Mouse (Mus musculus): Measurements from ENCODE around the gene Rcbtb2. TPM values are rescaled to one million over a fixed set of nuclear protein-coding genes. Genes with fewer than 3 reads are reported as not detected.
"Not testable (repeated sequence)": the region's sequence is repeated elsewhere in the genome, so short reads cannot be mapped to it uniquely, and the experiment has no call there.

Gene Rcbtb2
- polyA plus RNA-seq, 1 experiment from 2014 or later, result 44.0 TPM

DNA sequence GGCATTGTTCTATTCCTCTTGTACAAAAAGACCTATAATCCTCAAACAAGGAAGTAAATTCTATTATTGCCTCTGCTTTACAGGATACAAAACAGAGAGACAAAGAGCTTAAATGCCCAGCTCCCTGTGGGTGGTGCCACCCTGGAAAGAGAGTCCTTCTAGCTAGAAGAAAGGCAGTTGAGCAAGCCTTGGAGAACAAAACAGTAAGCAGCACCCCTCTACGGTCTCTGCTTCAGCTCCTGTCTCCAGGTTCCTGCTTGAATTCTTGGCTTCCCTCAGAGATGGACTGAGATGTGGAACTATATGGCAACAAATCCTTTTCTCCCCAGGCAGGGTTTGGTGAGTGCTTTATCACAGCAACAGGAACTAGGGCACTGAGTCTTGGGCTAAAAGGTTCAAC is 11.7 kb upstream of the Rcbtb2 start:
- no peak overlapping the region for H3K9ac ChIP-seq (ENCODE audit: low read length)
- WGBS, result 70% methylated on average over 1 of the region's 1 CpGs
- ATAC-seq (ENCODE audit: low FRiP score, low TSS enrichment) (no peak), DNase-seq (ENCODE audit: low spot score) (no peak)
- no peak overlapping the region for H3K4me2 ChIP-seq (replicated peaks; ENCODE audit: low read depth)
- H3K4me1 ChIP-seq (replicated peaks; ENCODE audit: control insufficient read depth, insufficient read depth), result no peaks in the 10 kb centered on the region
- peak overlapping the region; percentile 61 for H3K27ac ChIP-seq (replicated peaks)
- H3K36me3 ChIP-seq (ENCODE audit: control insufficient read depth, insufficient read depth, low read length), result no peaks in the 10 kb centered on the region
- no peak for TF ChIP-seq EP300 (optimal IDR thresholded peaks at IDR 0.05)
- no peak for TF ChIP-seq CTCF (IDR thresholded peaks at IDR 0.05; ENCODE audit: low read depth)
- H3K9me3 ChIP-seq (ENCODE audit: control insufficient read depth, low read length), result no peaks in the 10 kb centered on the region
- no peak overlapping the region for H3K4me3 ChIP-seq (ENCODE audit: low read depth, low read length)
- H3K27me3 ChIP-seq (ENCODE audit: control insufficient read depth, insufficient read depth, low read length), result no peaks in the 10 kb centered on the region

DNA sequence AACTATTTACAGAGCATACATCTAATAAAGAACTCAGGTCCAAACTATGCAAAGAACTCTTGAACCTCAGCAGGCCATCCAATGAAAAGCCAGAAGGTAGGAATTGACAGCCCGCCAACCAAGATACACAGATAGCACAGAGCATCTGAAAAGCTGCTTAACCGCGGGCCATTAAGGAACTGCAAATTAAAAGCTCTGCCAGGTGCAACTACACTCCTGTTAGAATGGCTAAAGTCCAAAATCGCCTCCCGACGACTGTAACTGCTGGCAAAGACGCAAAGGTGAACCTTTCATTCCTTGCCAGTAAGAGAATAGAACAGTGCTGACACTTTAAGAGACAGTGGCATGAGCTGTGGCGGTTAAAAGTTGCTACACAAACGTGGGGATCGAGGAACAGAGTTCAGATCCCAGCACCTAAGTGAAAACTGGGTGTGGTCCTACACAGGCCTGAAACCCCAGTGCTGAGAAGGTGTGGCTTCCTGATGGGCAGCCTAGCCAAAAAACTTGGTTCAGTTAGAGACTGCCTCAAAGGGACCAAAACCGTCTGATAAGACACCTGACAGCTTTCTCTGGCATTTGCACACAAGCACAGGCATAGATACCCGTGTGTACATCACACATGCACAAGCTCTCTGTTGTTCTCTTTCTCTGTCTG is 10.5 kb upstream of the Rcbtb2 start:
- no peak for ATAC-seq (ENCODE audit: low FRiP score, low TSS enrichment)
- TF ChIP-seq CTCF (IDR thresholded peaks at IDR 0.05; ENCODE audit: low read depth), result no peak

DNA sequence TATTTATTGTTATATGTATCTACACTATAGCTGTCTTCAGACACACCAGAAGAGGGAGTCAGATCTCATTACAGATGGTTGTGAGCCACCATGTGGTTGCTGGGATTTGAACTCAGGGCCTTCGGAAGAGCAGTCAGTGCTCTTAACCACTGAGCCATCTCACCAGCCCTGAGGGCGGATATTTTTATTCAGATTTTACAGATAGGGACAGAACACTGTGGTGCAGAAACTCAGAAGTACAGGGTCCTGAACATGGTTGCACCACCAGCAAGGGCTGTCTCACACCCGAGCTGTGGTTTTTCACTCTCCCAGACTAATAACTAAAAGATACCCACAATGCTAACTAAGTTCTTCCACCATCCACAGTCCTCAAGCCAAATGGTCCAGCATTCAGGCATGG is 7.9 kb upstream of the Rcbtb2 start:
- H3K4me2 ChIP-seq (replicated peaks; ENCODE audit: low read depth); H3K27ac ChIP-seq (replicated peaks); H3K9ac ChIP-seq (ENCODE audit: low read length); H3K36me3 ChIP-seq (ENCODE audit: control insufficient read depth, insufficient read depth, low read length); ATAC-seq (ENCODE audit: low FRiP score, low TSS enrichment); H3K4me3 ChIP-seq (ENCODE audit: low read depth, low read length); H3K27me3 ChIP-seq (ENCODE audit: control insufficient read depth, insufficient read depth, low read length); DNase-seq (ENCODE audit: low spot score); H3K4me1 ChIP-seq (replicated peaks; ENCODE audit: control insufficient read depth, insufficient read depth); H3K9me3 ChIP-seq (ENCODE audit: control insufficient read depth, low read length): not testable (repeated sequence)
- WGBS, result 94% methylated on average over 3 of the region's 3 CpGs

More for the DNA sequence above, 10.5 kb upstream of the Rcbtb2 start:
- WGBS, result 48% methylated on average over 12 of the region's 12 CpGs
- no peak overlapping the region for H3K4me2 ChIP-seq (replicated peaks; ENCODE audit: low read depth)
- H3K27ac ChIP-seq (replicated peaks), result no peak overlapping the region
- H3K36me3 ChIP-seq (ENCODE audit: control insufficient read depth, insufficient read depth, low read length), result no peaks in the 10 kb centered on the region
- H3K27me3 ChIP-seq (ENCODE audit: control insufficient read depth, insufficient read depth, low read length), result no peaks in the 10 kb centered on the region
- no peaks in the 10 kb centered on the region for H3K4me1 ChIP-seq (replicated peaks; ENCODE audit: control insufficient read depth, insufficient read depth)
- H3K9me3 ChIP-seq (ENCODE audit: control insufficient read depth, low read length), result no peaks in the 10 kb centered on the region
- H3K9ac ChIP-seq (ENCODE audit: low read length), result no peak overlapping the region
- DNase-seq (ENCODE audit: low spot score), result no peak
- no peak overlapping the region for H3K4me3 ChIP-seq (ENCODE audit: low read depth, low read length)

DNA sequence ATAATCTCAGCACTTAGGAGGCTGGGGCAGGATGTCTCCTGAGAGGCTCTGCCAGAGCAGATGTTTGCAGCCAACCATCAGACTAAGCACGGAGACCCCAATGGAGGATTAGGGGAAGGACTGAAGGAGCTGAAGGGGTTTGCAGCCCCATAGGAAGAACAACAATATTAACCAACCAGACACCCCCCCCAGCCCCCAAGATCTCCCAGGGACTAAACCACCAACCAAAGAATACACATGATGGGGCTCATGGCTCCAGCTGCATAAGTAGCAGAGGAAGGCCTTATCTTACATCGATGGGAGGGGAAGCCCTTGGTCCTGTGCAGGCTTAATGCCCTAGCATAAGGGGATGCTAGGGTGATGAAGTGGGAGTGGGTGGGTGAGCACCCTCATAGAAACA is 6.5 kb upstream of the Rcbtb2 start:
- no peak for ATAC-seq (ENCODE audit: low FRiP score, low TSS enrichment)
- WGBS, result 82% methylated on average over 2 of the region's 2 CpGs
- DNase-seq (ENCODE audit: low spot score), result no peak
- H3K9ac ChIP-seq (ENCODE audit: low read length), result no peak overlapping the region
- no peak overlapping the region for H3K4me2 ChIP-seq (replicated peaks; ENCODE audit: low read depth)
- no peaks in the 10 kb centered on the region for H3K9me3 ChIP-seq (ENCODE audit: control insufficient read depth, low read length)
- no peak for TF ChIP-seq EP300 (optimal IDR thresholded peaks at IDR 0.05)
- no peak for TF ChIP-seq CTCF (IDR thresholded peaks at IDR 0.05; ENCODE audit: low read depth)
- no peaks in the 10 kb centered on the region for H3K27me3 ChIP-seq (ENCODE audit: control insufficient read depth, insufficient read depth, low read length)
- no peak overlapping the region for H3K27ac ChIP-seq (replicated peaks)
- H3K4me1 ChIP-seq (replicated peaks; ENCODE audit: control insufficient read depth, insufficient read depth), result 0 out of 2 replicates have a peak, but pooled peaks cover 2% of the 10 kb centered on the region
- H3K36me3 ChIP-seq (ENCODE audit: control insufficient read depth, insufficient read depth, low read length), result no peaks in the 10 kb centered on the region
- H3K4me3 ChIP-seq (ENCODE audit: low read depth, low read length), result no peak overlapping the region

DNA sequence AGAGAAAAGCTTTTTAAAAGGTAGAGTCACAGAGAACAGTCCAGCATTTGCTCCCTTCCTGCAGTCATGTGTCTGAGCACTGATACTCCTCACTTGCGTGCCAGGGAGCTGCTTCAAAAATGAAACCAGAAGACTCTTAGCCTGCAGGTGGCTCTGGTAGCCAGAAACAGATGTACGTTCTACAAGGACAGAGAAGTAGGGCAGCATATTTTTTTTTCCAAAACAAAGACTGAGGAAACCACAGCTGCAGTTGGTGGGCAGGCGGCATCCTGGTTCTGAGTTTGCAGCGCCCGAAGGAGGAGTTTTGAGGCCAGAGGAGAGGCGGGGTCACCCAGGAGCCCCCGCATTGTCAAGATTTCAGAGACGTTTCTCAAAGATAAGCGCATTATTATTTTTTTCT is 5.9 kb upstream of the Rcbtb2 start:
- Histone ChIP-seq H3K27ac (replicated peaks) (0 out of 2 replicates have a peak overlapping the region, but pooled peaks have one; percentile 49), H3K9ac (ENCODE audit: low read length) (no peak overlapping the region), H3K36me3 (ENCODE audit: control insufficient read depth, insufficient read depth, low read length) (no peaks in the 10 kb centered on the region), H3K4me1 (replicated peaks; ENCODE audit: control insufficient read depth, insufficient read depth) (0 out of 2 replicates have a peak, but pooled peaks cover 2% of the 10 kb centered on the region), H3K9me3 (ENCODE audit: control insufficient read depth, low read length) (no peaks in the 10 kb centered on the region), H3K4me2 (replicated peaks; ENCODE audit: low read depth) (peak overlapping the region; percentile 25), H3K27me3 (ENCODE audit: control insufficient read depth, insufficient read depth, low read length) (no peaks in the 10 kb centered on the region), H3K4me3 (ENCODE audit: low read depth, low read length) (peak overlapping the region; percentile 22; the same call in 1 of the 2 replicates)
- DNase-seq (ENCODE audit: low spot score) (no peak), ATAC-seq (ENCODE audit: low FRiP score, low TSS enrichment) (0 out of 2 replicates have a peak, but pooled peaks have one; percentile 17)
- TF ChIP-seq EP300 (optimal IDR thresholded peaks at IDR 0.05) (no peak), CTCF (IDR thresholded peaks at IDR 0.05; ENCODE audit: low read depth) (peak; percentile 57)
- 37% methylated on average over 9 of the region's 9 CpGs for WGBS

All from stomach, postnatal 0 days (tissue).